Mouse (Mus musculus) heart, embryonic 12.5 days (tissue): ENCODE results near the gene Uprt. TPM values are rescaled to one million over a fixed set of nuclear protein-coding genes. Genes with fewer than 3 reads are reported as not detected.

ENCODE experiments used
- ATAC-seq: fragments of 200-750 bp; cut with Nextera tagmentation; 2 replicates; pipeline ENCODE4 v1.8.0; 2017; ENCODE audit warnings: moderate TSS enrichment, moderate library complexity; ENCODE audit not compliant: insufficient number of reproducible peaks, low FRiP score
- H3K27ac ChIP-seq: fragments of 300-500 bp; sonication (generic); 2 replicates; pipeline ENCODE4 v1.5.1; 2016; ENCODE audit warnings: mild to moderate bottlenecking, moderate library complexity; ENCODE audit not compliant: poor library complexity, severe bottlenecking
- H3K27me3 ChIP-seq: fragments of 300-500 bp; sonication (generic); replicated peaks from 2 replicates; pipeline ENCODE4 v1.6.1; 2016; ENCODE audit warnings: mild to moderate bottlenecking, moderate library complexity
- H3K36me3 ChIP-seq: fragments of 300-500 bp; sonication (generic); 2 replicates; pipeline ENCODE4 v1.6.1; 2016; ENCODE audit warnings: mild to moderate bottlenecking, moderate library complexity
- H3K4me1 ChIP-seq: fragments of 300-500 bp; sonication (generic); replicated peaks from 2 replicates; pipeline ENCODE4 v1.6.1; 2016; ENCODE audit warnings: mild to moderate bottlenecking
- H3K4me2 ChIP-seq: fragments of 300-500 bp; sonication (generic); 2 replicates; pipeline ENCODE4 v1.6.1; 2016; ENCODE audit warnings: mild to moderate bottlenecking, moderate library complexity
- H3K4me3 ChIP-seq: fragments of 300-500 bp; sonication (generic); 2 replicates; pipeline ENCODE4 v1.5.1; 2016; ENCODE audit warnings: mild to moderate bottlenecking
- H3K9ac ChIP-seq: fragments of 300-500 bp; sonication (generic); 2 replicates; pipeline ENCODE4 v1.6.1; 2016; ENCODE audit warnings: mild to moderate bottlenecking, moderate library complexity
- H3K9me3 ChIP-seq: fragments of 300-500 bp; sonication (generic); replicated peaks from 2 replicates; pipeline ENCODE4 v1.6.1; 2016; ENCODE audit warnings: mild to moderate bottlenecking, moderate library complexity
- WGBS: fragments of 180-500 bp; shearing (Covaris S2); methylation state at CpG from one replicate; pipeline ENCODE4 v1.1.7; 2016; 5-methylcytosine and 5-hydroxymethylcytosine counted together
- polyA plus RNA-seq: library from polyadenylated mRNA; unstranded; fragments of >200 nt; fragmentation: Nextera tagmentation; extraction: Ambion mirVana; gene quantifications from 2 replicates; pipeline ENCODE4 v1.2.1, GENCODE M21; 2016

Uprt gene
- polyA plus RNA-seq, 1 experiment from 2014 or later = 1.6 TPM

DNA sequence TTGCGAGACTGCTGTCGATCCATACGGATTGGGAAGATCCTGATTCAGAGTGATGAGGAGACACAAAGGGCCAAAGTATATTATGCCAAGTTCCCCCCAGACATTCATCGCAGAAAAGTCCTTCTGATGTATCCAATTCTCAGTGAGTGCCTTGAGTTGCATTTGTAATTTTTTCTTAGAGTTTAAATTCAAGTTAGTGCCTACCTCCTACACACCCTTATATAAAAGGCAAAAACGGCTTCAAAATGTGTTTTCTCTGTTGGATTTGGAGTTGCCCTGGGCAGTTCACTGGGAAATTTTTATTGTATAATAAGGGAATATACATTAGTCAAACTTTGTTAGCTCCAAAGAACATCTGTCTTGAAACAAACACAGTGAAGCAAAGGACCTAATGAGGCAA, 19.1 kb downstream of the Uprt start:
- no peak overlapping the region for H3K27ac ChIP-seq
- 79% methylated on average over 5 of the region's 5 CpGs for WGBS
- no peaks in the 10 kb centered on the region for H3K9me3 ChIP-seq
- H3K36me3 ChIP-seq = no peaks in the 10 kb centered on the region
- H3K4me3 ChIP-seq = no peak overlapping the region
- no peak overlapping the region for H3K4me2 ChIP-seq
- no peaks in the 10 kb centered on the region for H3K4me1 ChIP-seq
- ATAC-seq = no peak
- H3K9ac ChIP-seq = no peak overlapping the region
- H3K27me3 ChIP-seq = peaks cover 4% of the 10 kb centered on the region

DNA sequence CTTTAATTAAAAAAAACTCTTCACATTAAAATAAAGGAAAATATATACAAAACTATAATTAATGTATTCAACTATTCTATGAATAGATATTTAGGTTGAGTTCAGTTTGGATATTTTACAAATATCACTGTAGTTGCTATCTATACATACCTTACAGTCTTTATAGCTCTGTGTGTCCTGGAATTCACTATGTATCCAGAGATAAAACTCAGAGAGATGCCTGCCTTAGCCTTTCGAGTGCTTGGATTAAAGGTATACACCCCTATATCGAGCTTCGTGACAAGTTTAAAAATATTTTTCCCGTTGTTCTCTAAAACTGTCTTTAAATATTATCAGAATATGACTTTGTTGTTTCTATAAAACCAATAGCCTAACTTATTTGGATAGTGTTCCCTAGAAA, 60.0 kb downstream of the Uprt start:
- Histone ChIP-seq H3K4me2 (no peak overlapping the region), H3K27me3 (peaks cover 3% of the 10 kb centered on the region; the same call in 1 of the 2 replicates), H3K27ac (no peak overlapping the region), H3K9me3 (no peaks in the 10 kb centered on the region), H3K9ac (no peak overlapping the region), H3K36me3 (no peaks in the 10 kb centered on the region), H3K4me1 (no peaks in the 10 kb centered on the region), H3K4me3 (no peak overlapping the region)
- ATAC-seq = no peak
- 83% methylated on average over 4 of the region's 4 CpGs for WGBS

DNA sequence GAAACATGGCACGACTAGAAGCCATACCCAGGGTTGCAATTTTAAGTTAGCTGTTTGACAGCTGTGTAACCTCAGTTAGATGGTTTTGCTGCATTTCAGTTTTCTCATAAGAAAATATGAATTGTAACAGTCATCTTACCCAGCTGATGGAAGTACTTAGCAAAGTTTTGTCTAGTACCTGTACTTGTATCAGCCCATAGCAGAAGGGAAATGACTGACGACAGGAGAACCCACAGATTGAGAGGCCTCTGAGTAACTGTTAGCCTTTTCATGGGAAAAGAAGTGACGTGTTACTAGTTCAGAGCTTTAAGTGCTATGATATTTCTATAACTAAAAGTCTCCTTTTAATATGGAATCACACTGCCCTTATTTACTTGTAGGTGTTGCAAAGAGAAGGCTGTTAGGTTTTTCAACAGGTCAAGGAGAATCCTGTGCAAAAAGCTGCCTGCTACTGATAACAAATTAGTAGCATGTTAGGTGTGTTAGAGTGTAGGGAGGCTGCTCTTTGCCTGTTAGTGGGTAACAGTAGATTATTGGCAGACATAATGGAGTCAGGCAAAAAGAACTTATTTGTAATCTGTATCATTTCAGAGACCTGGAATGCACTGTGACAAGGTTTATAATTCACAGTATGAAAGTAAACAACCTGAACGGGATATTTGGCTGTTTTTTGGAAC, 61.4 kb downstream of the Uprt start:
- ATAC-seq = no peak
- Histone ChIP-seq H3K27me3 (peaks cover 3% of the 10 kb centered on the region; the same call in 1 of the 2 replicates), H3K27ac (no peak overlapping the region), H3K9ac (no peak overlapping the region), H3K4me3 (no peak overlapping the region), H3K9me3 (no peaks in the 10 kb centered on the region), H3K36me3 (no peaks in the 10 kb centered on the region), H3K4me2 (no peak overlapping the region), H3K4me1 (no peaks in the 10 kb centered on the region)
- WGBS = 65% methylated on average over 4 of the region's 4 CpGs

DNA sequence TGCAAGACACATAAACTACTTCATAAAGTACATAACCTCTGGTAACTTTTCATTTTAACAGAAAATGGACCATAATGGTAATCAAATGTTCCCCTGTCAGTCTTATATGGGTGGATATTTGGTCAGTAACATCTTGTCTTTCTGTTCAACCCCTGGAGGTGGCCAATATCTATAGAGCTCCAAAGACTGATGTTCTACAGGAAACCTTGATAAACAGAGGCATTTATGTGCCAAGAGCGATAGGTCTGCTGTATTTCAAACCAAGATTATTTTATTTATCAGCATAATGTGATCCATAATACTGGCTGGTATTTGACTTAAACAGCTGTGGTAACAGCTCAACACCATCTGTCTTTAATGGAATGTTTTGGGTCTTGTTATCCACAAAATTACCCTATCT, 62.7 kb downstream of the Uprt start:
- Histone ChIP-seq H3K4me3 (no peak overlapping the region), H3K9me3 (no peaks in the 10 kb centered on the region), H3K9ac (no peak overlapping the region), H3K4me2 (no peak overlapping the region), H3K27me3 (peaks cover 3% of the 10 kb centered on the region; the same call in 1 of the 2 replicates), H3K27ac (no peak overlapping the region), H3K36me3 (no peaks in the 10 kb centered on the region), H3K4me1 (no peaks in the 10 kb centered on the region)
- 77% methylated on average over 1 of the region's 1 CpGs for WGBS
- no peak for ATAC-seq

Other genes starting within 250 kb of the Uprt start
- 13.2 and 13.6 TPM in 2 replicates for gene Abcb7, start 69.0 kb upstream of the Uprt start, polyA plus RNA-seq
- 9.2 and 10.6 TPM in 2 replicates for gene Zdhhc15, start 188.2 kb downstream of the Uprt start, polyA plus RNA-seq